Mouse (Mus musculus): ENCODE results near the gene Abcf1.

The Abcf1 gene

DNA sequence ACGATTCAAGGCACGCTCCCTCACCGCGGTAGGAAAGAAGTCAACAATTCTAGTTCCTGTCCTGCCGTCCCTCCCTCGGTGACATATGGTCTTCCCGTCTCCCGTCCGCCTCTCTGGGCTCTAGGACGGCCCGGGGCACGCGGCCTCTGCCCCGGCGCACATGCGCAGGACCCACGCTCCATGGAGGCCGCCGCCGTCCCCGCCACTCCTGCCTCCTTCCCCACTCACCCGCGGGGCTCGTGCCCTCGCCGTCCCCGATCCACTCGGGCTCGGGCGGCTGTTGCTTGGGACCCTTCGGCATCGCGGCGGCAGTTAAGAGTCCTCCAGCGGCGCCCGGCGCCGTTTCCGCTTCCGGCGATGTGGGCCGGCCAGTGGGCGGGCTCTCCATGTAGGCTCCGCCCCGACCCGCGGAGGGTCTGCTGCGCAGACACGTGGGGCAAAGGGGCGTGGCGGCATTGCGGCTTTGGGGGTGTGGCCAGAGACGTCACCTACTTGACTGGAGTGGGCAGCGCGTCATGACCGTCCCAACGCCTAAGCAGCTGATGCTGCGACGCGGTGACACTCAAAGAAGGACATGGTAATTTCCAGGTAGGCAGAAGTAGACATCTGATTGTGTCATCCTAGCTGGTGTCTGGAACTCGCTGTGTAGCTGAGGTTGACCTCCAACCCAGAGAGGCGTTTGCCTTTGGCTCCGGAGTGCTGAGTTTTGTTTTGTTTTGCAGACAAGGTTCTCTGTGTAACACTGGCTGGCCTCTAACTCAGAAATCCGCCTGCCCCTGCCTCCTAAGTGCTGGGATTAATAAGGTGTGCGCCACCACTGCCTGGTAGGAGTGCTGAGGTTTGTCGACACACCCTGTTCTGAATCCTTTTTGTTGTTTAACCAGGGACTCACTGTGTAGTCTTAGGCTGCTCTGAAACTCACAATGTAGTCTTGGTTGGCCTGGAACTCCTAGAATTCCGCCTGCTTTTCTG is at the start of gene Abcf1:
Abcf1 (minus strand) TSS at position 344 of the 972 bp plus-strand sequence.
- DNase-seq (ENCODE audit: low read depth), result peak; percentile 97

DNA sequence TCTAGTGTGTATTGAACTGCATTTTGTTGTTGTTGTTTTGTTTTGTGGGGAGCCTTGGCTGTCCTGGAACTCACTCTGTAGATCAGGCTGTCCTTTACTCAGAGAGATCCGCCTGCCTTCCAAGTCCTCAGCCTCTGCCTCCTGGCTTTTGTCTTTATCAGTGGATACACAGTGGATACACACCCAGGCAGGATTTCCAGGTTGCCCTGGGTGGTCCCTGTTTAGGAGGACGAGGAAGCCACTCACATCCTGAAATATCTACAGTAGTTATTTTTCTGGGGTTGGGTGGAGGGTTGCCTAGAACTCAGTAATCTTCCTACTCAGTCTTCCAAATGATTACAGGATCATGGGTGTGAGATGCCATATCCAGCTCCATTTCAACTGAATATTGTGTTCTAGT is 49.4 kb upstream of the Abcf1 start:
- no peak for DNase-seq (ENCODE audit: low read depth)

DNA sequence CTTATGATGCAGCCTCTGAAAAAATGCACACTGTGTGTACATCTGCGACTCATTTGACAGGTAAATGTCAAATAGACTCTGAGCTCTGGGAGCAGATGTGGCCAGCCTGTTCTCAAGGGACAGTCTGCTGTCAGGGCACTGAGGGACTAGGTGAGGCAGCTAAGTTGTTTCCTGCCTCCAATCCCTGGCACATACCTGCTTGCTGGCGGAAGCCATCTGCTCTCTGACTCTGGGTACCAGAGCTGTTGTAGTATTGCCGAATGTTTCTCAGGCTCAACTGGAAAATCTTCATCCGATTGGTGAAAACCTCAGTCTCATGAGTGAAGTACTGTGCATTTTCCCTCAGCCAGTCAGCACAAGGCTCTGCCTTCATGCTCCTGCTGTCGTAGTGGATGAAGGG is 47.5 kb upstream of the Abcf1 start:
- DNase-seq (ENCODE audit: low read depth), result no peak

DNA sequence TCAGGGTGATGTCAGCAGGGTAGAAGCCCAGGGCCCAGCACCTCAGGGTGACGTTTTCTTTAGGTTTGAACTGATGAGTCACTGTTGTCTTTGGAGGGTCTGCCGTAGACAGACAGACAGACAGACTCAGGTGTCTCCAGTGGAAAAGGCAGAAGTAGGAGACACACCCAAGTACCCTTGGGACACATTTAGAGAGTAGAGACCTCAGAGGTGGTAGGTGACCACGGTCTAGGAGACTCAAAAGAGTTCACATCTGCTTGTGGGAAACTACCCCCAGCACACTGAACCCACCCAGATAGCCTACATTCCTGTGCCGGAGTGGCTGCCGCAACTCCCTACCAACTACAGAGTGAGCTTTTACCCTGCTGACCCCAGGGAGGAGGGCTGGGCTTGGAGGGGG is 45.4 kb upstream of the Abcf1 start:
- no peak for DNase-seq (ENCODE audit: low read depth)

DNA sequence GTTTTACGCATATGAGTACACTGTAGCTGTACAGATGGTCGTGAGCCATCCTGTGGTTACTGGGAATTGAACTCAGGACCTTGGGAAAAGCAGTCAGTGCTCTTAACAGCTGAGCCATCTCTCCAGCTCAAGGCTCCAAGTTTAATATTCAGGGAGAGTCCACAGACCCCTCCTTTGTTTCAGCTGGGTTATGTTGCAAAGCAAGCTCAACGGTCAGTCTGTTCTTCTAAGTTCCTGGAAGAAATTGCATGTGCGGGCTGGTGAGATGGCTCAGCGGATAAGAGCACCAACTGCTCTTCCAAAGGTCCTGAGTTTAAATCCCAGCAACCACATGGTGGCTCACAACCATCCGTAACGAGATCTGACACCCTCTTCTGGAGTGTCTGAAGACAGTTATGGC is 34.8 kb upstream of the Abcf1 start:
- DNase-seq (ENCODE audit: low read depth), result peak; percentile 39

DNA sequence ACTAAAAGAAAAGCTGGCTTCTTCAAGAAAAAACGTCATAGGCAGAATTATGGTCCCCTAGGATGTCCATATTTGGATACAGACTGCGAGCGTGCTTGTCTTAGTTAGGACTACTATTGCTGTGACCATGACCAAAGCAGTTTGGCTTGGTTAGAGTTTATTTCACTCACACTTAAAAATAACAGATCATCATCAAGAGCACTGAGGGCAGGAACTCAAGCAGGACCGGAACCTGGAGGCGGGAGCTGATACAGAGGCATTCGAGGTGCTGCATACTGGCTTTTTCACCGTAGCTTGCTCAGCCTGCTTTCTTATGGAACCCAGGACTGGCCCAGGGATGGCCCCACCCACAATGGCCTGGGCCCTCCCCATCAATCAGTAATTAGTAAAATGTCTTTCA is 33.8 kb upstream of the Abcf1 start:
- no peak for DNase-seq (ENCODE audit: low read depth)

DNA sequence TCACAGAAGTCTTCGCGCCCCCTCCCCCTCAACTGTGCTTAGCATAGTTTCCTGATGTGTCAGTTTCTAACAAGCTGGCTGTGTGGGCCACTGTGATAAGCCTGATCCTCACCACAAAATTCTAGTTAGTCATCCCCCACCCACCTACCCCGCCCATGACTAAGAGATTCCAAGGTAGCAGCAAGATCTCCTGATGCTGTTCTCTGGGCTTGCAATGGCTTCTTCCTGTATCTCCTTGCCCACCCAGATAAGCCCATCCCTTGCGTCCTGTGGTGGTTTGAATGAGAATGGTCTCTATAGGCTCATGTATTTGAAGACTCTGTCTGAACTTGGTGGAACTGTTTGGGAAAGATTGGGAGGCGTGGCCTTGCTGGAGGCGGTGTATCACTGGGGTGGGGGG is 32.4 kb upstream of the Abcf1 start:
- peak; percentile 99 for DNase-seq (ENCODE audit: low read depth)

DNA sequence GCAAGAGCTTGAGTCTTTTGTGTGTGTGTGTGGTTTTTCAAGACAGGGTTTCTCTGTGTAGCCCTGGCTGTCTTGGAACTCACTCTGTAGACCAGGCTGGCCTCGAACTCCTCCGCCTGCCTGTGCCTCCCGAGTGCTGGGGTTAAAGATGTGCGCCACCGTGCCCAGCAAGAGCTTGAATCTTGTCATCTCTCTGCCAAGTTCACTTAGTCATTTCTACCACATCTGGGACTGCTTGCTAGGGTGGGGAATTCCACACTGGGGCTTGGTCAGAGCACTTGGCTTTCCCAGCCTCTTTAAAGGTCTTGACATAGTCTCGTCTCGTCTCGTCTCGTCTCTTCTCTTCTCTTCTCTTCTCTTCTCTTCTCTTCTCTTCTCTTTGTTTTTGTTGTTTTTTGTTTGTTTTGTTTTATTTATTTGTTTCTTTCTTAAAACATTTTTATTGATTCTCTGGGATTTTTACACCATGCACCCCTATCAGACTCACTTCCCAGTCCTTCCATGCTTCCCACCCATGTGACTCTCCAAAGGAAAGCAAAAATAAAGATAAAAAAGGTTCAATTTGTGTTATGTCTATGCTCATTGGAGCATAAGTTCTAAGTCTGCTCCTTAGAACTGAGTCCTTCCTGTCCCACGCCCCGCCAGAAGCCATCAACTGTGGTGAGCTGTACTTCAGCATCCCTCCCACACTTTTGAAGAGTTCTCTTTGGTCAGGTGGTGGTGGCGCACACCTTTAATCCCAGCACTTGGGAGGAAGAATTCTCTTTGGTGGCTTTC is 31.7 kb upstream of the Abcf1 start:
- DNase-seq (ENCODE audit: low read depth), result peak; percentile 77

DNA sequence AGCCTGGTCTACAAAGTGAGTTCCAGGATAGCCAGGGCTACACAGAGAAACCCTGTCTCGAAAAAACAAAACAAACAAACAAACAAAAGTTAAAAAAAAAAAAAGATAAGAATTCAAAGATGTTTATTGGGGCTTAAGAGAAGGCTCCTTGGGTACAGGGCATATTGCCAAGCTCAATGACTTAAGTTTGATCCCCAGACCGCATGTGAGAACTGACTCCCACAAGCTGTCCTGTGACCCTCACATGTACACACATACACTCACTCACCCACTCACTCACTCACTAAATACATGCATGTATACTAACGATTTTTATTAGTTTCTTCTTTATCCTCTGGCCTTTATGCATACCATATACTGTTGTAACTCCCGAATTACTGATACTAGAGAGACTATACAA is 30.8 kb upstream of the Abcf1 start:
- DNase-seq (ENCODE audit: low read depth), result peak; percentile 83

DNA sequence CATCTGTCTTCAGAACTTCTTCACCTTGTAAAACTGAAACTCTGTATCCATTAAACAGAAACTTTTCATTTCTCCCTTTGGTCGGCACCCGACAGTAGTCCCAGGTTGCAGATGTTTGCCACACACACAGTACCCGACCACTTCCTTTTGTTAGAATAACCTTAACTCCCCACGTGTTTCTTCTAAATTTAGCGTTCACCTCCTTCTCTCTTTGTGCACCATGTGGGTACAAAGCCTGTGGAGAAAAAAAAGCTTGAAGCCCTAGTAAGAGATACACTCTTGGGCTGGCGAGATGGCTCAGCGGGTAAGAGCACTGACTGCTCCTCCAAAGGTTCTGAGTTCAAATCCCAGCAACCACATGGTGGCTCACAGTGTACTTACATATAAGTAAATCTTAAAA is 29.8 kb upstream of the Abcf1 start:
- DNase-seq (ENCODE audit: low read depth), result peak; percentile 88

DNA sequence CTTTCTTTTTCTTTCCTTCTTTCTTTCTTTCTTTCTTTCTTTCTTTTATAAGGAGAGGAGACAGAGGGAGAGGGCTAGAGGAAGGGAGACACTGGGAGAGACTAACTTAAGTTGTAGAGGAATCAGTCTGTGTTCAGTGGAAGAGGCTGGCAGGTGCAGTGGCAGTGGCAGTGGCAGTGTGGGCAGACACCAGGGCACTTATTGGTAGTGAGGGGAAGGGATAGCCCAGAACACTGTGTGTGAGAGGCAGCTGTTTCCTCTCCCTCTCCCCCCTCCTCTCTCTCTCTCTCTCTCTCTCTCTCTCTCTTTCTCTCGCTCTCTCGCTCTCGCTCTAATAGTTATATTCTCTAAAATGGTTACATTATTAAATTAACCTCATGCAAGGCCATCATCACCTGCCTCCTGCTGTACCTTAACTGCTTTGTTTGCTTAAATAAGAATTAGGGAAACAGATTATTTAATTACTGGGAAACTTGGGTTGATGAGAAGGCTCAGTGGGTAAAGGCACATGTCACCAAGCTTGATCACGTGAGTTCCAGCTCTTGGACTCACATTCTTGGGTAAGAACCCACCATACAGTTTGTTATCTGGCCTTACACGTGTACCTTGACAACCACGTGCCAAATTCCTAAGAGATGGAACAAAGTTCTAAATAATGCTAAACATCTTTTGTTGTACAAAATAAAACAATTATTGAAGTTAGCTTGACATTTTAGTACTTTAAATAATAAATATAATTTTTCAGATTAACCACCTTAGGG is 29.2 kb upstream of the Abcf1 start:
- peak; percentile 91 for DNase-seq (ENCODE audit: low read depth)

DNA sequence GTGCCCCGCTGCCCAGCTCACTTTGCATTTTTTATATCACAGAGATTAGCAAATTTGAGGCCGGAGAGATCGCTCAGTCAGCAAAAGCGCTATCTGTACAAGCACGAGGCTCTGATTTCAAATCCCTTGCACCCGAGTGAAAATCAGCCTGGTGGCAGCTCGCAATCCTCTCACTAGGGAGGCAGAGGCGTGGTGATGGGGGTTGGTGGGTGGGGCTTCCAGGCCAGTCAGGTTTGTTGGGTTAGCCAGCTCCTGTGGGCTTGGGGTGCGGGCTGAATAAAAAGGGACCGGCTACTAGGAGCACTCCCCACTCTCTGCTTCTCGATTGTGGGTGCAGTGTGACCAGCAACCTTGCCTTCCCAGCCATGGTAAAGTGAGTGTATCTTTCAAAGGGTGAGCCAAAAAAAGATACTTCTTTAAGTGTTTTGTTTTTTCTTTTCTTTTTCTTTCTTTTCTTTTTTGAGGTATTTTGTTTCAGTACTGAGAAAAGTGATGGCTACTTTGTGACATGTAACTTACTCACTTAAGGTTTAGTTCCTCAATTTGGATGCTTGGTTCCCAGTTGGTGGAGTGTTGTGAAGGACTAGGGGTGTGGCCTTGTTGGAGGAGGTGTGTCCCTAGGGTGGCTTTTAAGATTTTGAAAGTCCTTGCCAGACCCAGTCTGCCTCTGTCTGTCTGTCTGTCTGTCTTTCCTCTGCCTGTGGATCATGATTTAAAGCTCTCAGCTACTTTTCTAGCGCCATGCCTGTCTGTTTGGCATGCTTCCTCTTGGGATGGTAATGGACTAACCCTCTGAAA is 28.4 kb upstream of the Abcf1 start:
- peak; percentile 97 for DNase-seq (ENCODE audit: low read depth)

DNA sequence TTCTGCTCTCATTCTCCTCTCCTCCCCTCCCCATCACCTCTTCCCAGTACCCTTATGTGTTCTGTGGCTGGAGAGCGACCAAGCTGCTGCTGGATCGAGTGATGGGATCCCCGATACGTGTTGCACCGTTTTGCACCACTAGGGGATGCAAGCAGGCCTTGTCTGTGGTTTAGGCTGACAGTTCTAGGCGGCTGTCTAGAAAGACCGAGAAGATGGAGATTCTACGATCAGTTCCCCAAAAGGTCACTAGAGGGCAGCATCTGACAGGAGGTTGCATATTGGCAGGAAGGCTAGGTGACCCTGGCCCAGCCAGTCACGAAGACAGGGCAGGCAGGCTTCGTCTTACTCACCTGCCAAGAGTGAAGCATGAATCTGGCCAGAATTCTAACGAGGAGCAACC is 27.4 kb upstream of the Abcf1 start:
- peak; percentile 99 for DNase-seq (ENCODE audit: low read depth)

DNA sequence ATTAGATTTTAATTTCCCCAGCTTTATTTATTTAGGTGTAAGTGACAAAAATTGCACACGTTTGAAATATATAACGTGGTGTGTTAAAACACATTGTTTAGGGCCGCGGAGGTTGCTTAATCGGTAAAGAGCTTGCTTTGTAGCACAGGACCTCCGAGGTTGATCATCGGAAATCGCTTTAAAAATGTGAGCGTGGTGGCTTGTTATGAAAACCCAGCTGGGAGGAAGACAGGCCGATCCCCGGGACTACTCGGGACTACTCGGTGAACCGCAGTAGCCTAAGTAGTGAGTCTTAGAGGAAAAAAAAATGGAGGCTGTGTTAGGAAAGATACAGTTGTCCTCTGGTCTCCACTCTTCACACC is 25.3 kb upstream of the Abcf1 start:
- peak; percentile 64 for DNase-seq (ENCODE audit: low read depth)

DNA sequence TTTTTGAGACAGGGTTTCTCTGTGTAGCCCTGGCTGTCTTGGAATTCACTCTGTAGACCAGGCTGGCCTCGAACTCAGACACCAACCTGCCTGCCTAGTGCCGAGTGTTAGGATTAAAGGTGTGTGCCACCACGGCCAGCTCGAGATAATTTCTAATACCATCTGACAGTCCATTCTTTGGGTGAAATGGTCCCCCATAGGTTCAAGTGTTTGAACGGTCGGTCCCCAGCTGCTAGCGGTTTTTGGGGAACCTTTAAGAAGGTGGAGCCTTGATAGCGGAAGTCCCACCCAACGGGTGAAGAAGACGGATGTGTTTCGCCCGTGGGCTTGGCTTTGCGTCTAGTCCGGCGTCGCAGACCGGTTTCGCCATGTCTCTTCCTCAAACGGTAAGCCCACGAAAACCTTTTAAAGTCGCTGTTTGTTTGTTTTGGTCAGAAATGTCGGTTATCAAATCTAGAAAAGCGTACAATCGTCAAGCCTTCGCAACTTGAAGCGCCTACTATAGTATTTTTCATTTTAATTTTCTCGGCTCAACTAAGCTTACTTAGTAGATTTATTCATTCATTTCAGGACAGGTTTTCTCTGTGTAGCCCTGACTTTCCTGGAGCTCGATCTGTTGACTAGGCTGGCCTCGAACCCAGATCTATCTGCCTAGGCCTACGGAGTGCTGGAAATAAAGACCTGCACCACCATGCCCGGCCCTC is 24.8 kb upstream of the Abcf1 start:
- peak; percentile 95 for DNase-seq (ENCODE audit: low read depth)

DNA sequence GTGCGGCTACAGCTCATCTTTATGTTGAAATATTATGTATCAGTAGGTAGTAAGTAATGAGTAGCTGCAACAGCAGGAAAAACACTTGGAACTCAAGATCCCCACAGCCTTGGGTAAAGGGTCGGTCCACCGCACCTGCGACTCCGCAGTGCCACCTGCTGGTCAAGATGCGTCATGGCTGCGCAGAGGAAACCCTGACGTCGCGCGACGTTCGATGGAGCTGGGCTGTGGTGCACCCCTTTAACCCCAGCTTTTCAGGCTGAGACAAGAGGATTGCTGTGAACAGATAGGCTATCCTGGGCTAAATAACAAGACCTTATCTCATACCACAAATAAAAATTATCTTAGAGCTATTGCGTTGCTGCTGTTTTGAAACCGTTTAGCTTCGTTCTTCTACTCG is 24.1 kb upstream of the Abcf1 start:
- peak; percentile 88 for DNase-seq (ENCODE audit: low read depth)

DNA sequence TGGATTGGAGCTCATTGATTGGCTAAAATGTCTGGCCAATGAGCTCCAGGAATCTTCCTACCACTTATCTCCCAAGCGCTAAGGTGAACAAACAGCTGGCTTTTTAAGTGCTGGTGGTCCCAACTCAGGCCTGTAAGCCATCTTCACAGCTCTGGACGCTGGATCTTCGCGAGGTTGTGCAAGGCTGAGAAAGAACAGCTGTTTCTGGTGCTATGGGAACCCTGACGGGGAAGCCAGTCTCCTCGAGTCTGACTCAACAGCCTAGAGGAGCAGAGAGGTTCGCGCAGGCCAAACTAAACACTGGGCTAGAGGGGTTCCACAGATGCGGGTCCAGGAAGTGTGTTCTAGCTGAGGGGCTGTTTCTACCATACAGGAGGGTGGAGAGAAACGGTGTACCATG is 22.2 kb upstream of the Abcf1 start:
- no peak for DNase-seq (ENCODE audit: low read depth)

DNA sequence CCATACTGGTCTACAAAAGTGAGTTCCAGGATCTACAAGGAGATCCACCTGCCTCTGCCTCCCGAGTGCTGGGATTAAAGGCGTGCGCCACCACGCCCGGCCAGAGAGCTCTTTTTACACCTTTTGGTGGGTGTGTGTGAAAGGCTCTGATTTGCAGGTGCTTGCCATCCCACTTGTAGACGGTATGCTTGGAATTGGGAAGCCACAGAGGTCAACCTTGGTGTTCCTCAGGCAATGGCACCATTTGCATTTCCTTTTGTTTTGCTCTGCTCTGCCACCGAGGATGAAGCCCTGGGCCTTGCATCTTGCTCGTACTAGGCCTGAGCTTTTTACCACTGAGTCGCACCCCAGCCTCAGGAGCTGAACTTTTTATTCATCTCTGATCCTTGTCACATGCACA is 12.2 kb upstream of the Abcf1 start:
- no peak for DNase-seq (ENCODE audit: low read depth)

DNA sequence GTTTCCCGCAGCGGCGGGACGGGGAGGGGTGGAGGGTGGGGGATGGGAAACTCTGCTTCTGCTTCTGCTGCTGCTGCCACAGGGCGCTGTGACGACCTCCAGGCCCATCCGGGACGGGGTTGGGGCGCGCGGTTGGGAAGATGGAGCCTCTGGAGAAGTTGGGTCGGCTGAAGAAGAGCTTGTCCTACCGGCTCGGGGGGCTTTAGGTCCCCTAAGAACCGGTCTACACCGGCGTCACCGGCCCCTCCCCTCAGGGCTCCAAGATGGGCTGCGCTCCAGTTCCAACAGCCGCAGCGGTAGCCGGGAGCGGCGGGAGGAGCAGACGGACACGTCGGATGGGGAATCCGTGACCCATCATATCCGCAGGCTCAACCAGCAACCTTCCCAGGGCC is 10.8 kb upstream of the Abcf1 start:
- no peak for DNase-seq (ENCODE audit: low read depth)

DNA sequence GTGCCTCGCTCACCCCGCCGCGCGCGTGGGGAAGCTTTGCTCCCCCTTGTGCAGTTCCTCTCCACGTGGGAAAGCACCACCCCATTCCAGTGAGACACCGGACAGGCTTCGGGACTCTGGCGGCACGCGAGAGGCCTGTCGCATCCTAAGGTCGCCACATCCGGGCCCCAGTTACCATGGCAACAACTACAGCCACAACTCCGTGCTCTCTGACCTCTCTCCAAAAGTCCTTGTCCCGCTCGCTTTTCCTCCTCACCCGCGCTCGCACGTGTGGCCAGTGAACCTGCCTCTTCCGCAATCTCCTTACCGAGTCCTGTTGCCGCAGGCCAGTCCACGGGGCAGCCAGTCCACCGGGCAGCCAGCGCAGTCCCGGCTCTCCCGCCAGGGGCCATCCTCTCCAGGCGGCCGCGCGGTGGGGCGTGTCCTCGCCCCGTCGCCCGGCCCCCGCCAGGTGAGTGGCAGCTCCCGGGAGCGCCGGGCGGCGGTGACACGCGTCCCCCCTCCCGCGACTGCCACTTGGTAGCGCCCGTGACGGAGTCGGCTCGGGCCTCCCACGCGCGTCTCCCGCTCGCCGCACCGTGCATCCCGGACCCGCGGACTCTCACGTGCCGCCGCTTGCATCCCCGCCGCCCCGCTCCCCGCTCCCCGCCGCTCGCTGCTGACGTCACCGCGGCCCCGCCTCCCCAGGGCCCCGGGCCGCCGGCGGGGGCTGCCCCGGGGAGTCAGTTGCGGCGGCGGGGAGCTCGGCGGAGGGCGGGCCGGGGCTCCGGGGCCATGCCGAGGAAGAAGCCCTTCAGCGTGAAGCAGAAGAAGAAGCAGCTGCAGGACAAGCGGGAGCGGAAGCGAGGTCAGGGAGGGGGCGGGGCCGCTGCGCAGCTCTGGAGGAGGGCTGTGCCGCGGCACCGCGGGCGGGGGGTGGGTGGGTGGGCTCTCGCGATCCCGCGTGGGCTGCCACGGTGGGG is 10.1 kb upstream of the Abcf1 start, which contains the start of the genes Gnl1 and Prr3:
Gnl1 (plus strand) TSS at position 451 of the 962 bp plus-strand sequence.
Prr3 (minus strand) TSS at position 836 of the 962 bp plus-strand sequence.
- DNase-seq (ENCODE audit: low read depth), result peak; percentile 96
